Mouse (Mus musculus): Measurements from ENCODE around the gene Arid1b.

Gene Arid1b

GRCm38 (mm10) chr17:5388351-5388750, 394.2 kb downstream of the Arid1b start:
- no peak for DNase-seq (ENCODE audit: low spot score)

GRCm38 (mm10) chr17:5390682-5391081, 396.6 kb downstream of the Arid1b start:
- DNase-seq (ENCODE audit: low spot score), result no peak

GRCm38 (mm10) chr17:5395454-5396205, 401.5 kb downstream of the Arid1b start:
- DNase-seq (ENCODE audit: low spot score), result no peak

- DNase-seq (ENCODE audit: low spot score), result no peak
Measured at GRCm38 (mm10) chr17:5396213-5396612, 402.1 kb downstream of the Arid1b start.
